Mouse (Mus musculus) neural tube, embryonic 10.5 days (tissue): ENCODE results near the gene Pafah2.

ENCODE experiments used
- DNase-seq: peaks from one replicate; pipeline ENCODE4 v3.0.0-alpha.2; 2017; ENCODE audit warnings: low spot score; ENCODE audit errors: extremely low spot score

The Pafah2 gene

GRCm38 (mm10) chr4:134421971-134422370, 25.9 kb downstream of the Pafah2 start:
- DNase-seq: no peak

GRCm38 (mm10) chr4:134423949-134424348, 27.8 kb downstream of the Pafah2 start:
- no peak for DNase-seq

- DNase-seq: no peak
These were observed 29.0 kb downstream of the Pafah2 start for GRCm38 (mm10) chr4:134425088-134425487.

GRCm38 (mm10) chr4:134430381-134431004, 34.4 kb downstream of the Pafah2 start:
- peak; percentile 78 for DNase-seq

- no peak for DNase-seq
These were observed 36.7 kb downstream of the Pafah2 start for GRCm38 (mm10) chr4:134432686-134433360.

GRCm38 (mm10) chr4:134436185-134436584, 40.1 kb downstream of the Pafah2 start:
- no peak for DNase-seq

- no peak for DNase-seq
These were observed 40.5 kb downstream of the Pafah2 start for GRCm38 (mm10) chr4:134436659-134437058.

- DNase-seq: no peak
These were observed 43.0 kb downstream of the Pafah2 start for GRCm38 (mm10) chr4:134439119-134439518.

GRCm38 (mm10) chr4:134439919-134440318, 43.8 kb downstream of the Pafah2 start:
- no peak for DNase-seq

- no peak for DNase-seq
These were observed 46.1 kb downstream of the Pafah2 start for GRCm38 (mm10) chr4:134442216-134442615.

- DNase-seq: no peak
These were observed 47.5 kb downstream of the Pafah2 start for GRCm38 (mm10) chr4:134443589-134443988.

GRCm38 (mm10) chr4:134444949-134445348, 48.8 kb downstream of the Pafah2 start:
- no peak for DNase-seq

- no peak for DNase-seq
These were observed 49.4 kb downstream of the Pafah2 start for GRCm38 (mm10) chr4:134445489-134445888.

- DNase-seq: no peak
These were observed 51.8 kb downstream of the Pafah2 start for GRCm38 (mm10) chr4:134447966-134448365.

GRCm38 (mm10) chr4:134449595-134450391, 53.7 kb downstream of the Pafah2 start:
- DNase-seq: peak; percentile 52

- no peak for DNase-seq
These were observed 54.5 kb downstream of the Pafah2 start for GRCm38 (mm10) chr4:134450392-134451195.

- no peak for DNase-seq
These were observed 55.4 kb downstream of the Pafah2 start for GRCm38 (mm10) chr4:134451484-134451883.

- no peak for DNase-seq
These were observed 57.7 kb downstream of the Pafah2 start for GRCm38 (mm10) chr4:134453619-134454400.

- DNase-seq: no peak
These were observed 59.2 kb downstream of the Pafah2 start for GRCm38 (mm10) chr4:134455310-134455709.

- no peak for DNase-seq
These were observed 61.2 kb downstream of the Pafah2 start for GRCm38 (mm10) chr4:134457130-134457825.
